Mouse (Mus musculus): ENCODE data around the gene Gmppb. TPM values are rescaled to one million over a fixed set of nuclear protein-coding genes. Genes with fewer than 3 reads are reported as not detected.
"Not testable (repeated sequence)": the region's sequence is repeated elsewhere in the genome, so short reads cannot be mapped to it uniquely, and the experiment has no call there.

Gmppb gene
- 10 to 100 TPM; 23.5 to 31.6 (median 28.2) TPM for total RNA-seq (2022)

- DNase-seq = peak; percentile 98
Observed at GRCm38 (mm10) chr9:108049016-108049455, at the start of gene Gmppb. Gene Gmppb, plus strand, starts transcription at chr9:108049242.

- DNase-seq = peak; percentile 100
Observed at GRCm38 (mm10) chr9:108001922-108002770, 46.9 kb upstream of the Gmppb start, which contains the start of gene Ip6k1. Gene Ip6k1, plus strand, starts transcription at chr9:108002501.

- no peak for DNase-seq
Observed at GRCm38 (mm10) chr9:108002778-108003530, 46.1 kb upstream of the Gmppb start.

GRCm38 (mm10) chr9:108003531-108003890, 45.5 kb upstream of the Gmppb start:
- no peak for DNase-seq

- DNase-seq = no peak
Observed at GRCm38 (mm10) chr9:108008041-108008440, 41.0 kb upstream of the Gmppb start.

- no peak for DNase-seq
Observed at GRCm38 (mm10) chr9:108010385-108010784, 38.7 kb upstream of the Gmppb start.

- DNase-seq = not testable (repeated sequence)
Observed at GRCm38 (mm10) chr9:108013577-108013976, 35.5 kb upstream of the Gmppb start.

- DNase-seq = no peak
Observed at GRCm38 (mm10) chr9:108017127-108017526, 31.9 kb upstream of the Gmppb start.

- no peak for DNase-seq
Observed at GRCm38 (mm10) chr9:108020741-108021140, 28.3 kb upstream of the Gmppb start.

- DNase-seq = no peak
Observed at GRCm38 (mm10) chr9:108023216-108023615, 25.8 kb upstream of the Gmppb start.

- no peak for DNase-seq
Observed at GRCm38 (mm10) chr9:108026584-108026983, 22.5 kb upstream of the Gmppb start.

- DNase-seq = no peak
Observed at GRCm38 (mm10) chr9:108027867-108028266, 21.2 kb upstream of the Gmppb start.

GRCm38 (mm10) chr9:108032126-108032525, 16.9 kb upstream of the Gmppb start:
- no peak for DNase-seq

- DNase-seq = no peak
Observed at GRCm38 (mm10) chr9:108035331-108036156, 13.5 kb upstream of the Gmppb start.

- no peak for DNase-seq
Observed at GRCm38 (mm10) chr9:108044751-108045492, 4.1 kb upstream of the Gmppb start.

GRCm38 (mm10) chr9:108046582-108046981, 2.5 kb upstream of the Gmppb start:
- no peak for DNase-seq

GRCm38 (mm10) chr9:108047601-108048565, 1.2 kb upstream of the Gmppb start:
- DNase-seq = no peak

- DNase-seq = no peak
Observed at GRCm38 (mm10) chr9:108048566-108048955, 481 bp upstream of the Gmppb start.

- DNase-seq = no peak
Observed at GRCm38 (mm10) chr9:108049561-108050251, 664 bp downstream of the Gmppb start.
